Comparison of ENCODE assay signal across 8 mouse cellular contexts in the genomic region with DNA sequence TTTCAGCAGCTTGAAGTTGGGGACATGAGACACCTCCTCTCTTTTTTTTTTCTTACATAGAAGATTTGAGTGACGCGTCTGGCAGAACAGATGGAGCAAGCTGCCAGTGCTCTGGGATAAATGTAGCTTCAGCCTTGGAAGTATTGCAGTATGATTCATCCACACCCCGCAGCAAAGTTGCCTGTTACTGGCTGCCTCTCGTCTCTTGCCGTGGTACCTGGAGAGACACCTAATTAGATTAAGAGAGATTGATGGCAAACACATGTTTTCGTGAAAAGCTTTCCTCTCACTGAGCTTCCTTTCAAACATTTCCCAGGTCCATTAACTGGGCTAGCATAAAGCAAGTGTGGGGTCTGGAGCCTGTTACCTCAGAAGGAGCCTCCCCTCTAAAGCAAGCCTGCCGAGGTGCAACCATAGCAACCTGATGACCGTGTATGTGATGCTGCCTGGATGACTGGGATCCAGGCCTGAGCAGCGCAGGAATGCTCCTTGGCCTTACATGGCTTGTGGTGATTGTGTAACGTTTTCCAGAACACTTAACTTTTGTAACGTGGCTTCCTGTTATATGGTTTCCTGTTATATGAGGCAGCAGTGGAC.
A peak's percentile ranks its signal among the peaks of the same experiment; 100 is the strongest.
DNase-seq lines count a peak whose midpoint lies in the region; ATAC-seq lines count a peak whose summit lies in the region.

No protein-coding gene starts in this region.

- peak; percentile 86 for ATAC-seq in cerebellum, adult (ENCODE audit: insufficient number of reproducible peaks, low FRiP score, low TSS enrichment)

- no peak for DNase-seq in cerebellum, postnatal 4 days (ENCODE audit: low spot score in 2 of 2)
- DNase-seq in embryo, embryonic 10.5 days (ENCODE audit: low spot score): peak; percentile 66
- peak; percentile 71 to 85 for DNase-seq in frontal cortex, postnatal 36 days (ENCODE audit: low spot score in 2 of 2)
- peak; percentile 89 for DNase-seq in hindlimb bud, embryonic 11.5 days (ENCODE audit: extremely low spot score, low read depth, low spot score)
- DNase-seq in lung, postnatal 14 days: peak; percentile 28
- DNase-seq in spleen, postnatal 10 days (ENCODE audit: low spot score in 2 of 2): no peak
- DNase-seq in kidney, postnatal 25 days: no peak

Comparison
In these comparisons a context has a peak if more than half of its experiments do, and no peak if none do; other contexts are left out.
1. DNase-seq: peak in embryo, embryonic 10.5 days (single experiment), frontal cortex, postnatal 36 days (2 of 2), hindlimb bud, embryonic 11.5 days (single experiment) and lung, postnatal 14 days (single experiment); none in cerebellum, postnatal 4 days (0 of 2), spleen, postnatal 10 days (0 of 2) and kidney, postnatal 25 days (0 of 2).